Mouse (Mus musculus) small intestine, adult 10 weeks (tissue): Measurements from ENCODE around the gene Cpe. TPM values are rescaled to one million over a fixed set of nuclear protein-coding genes. Genes with fewer than 3 reads are reported as not detected.

Experiments used
- polyA plus RNA-seq: library from polyadenylated mRNA; stranded (reverse); fragments of 350-450 nt; fragmentation: Illumina TruSeq; extraction: RNeasy Lipid Tissue Mini Kit (QIAGEN cat#74804); gene quantifications from one replicate; pipeline ENCODE4 v1.2.3, GENCODE M21; 2014; ENCODE audit warnings: low replicate concordance

The Cpe gene
- polyA plus RNA-seq = 219 TPM

GRCm38 (mm10) chr8:64692651-64693201, at the start of gene Cpe:
Gene Cpe, minus strand, starts transcription at chr8:64693054.

GRCm38 (mm10) chr8:64733271-64733943, 40.6 kb upstream of the Cpe start, which contains the start of gene Msmo1:
Gene Msmo1, minus strand, starts transcription at chr8:64733792.

Other genes starting within 250 kb of the Cpe start
- gene Msmo1, start 40.7 kb upstream of the Cpe start, polyA plus RNA-seq = 119 TPM
- gene Klhl2, start 157.0 kb upstream of the Cpe start, polyA plus RNA-seq = 24.5 TPM